Mouse (Mus musculus) bone marrow, adult 2 months (tissue): Measurements from ENCODE around the gene Cdh23.

Experiments used
- CTCF ChIP-seq: fragments of 200-500 bp; IDR thresholded peaks from 2 replicates; pipeline ENCODE4 v1.5.1; 2011; ENCODE audit warnings: low read length, control low read depth; ENCODE audit not compliant: control insufficient read depth, insufficient read depth
- POLR2A ChIP-seq: fragments of 200-500 bp; IDR thresholded peaks from 2 replicates; pipeline ENCODE4 v1.6.1; 2011; ENCODE audit warnings: low read depth, mild to moderate bottlenecking, control low read depth, low read length, borderline replicate concordance; ENCODE audit not compliant: control insufficient read depth

- TF ChIP-seq POLR2A = no peak
- TF ChIP-seq CTCF = peak; percentile 88
Measured at GRCm38 (mm10) chr10:60304854-60305628, 391.2 kb downstream of the Cdh23 start.
